Mouse (Mus musculus): ENCODE results near the gene March1.
A peak's percentile ranks its signal among the peaks of the same experiment; 100 is the strongest.

- TF ChIP-seq CTCF (IDR thresholded peaks at IDR 0.05), result peak; percentile 49
- no peak for TF ChIP-seq POLR2A (IDR thresholded peaks at IDR 0.05; ENCODE audit: insufficient read depth, low read depth, low read length)
Measured at GRCm38 (mm10) chr8:66441123-66441522, 823.4 kb downstream of the March1 start.

All from heart, adult 2 months (tissue).